Mouse (Mus musculus) embryonic stem cell, embryonic (primary cell): Measurements from ENCODE around the gene Aldh1l1.

ENCODE experiments used
- CTCF ChIA-PET, 4 experiments: fragments of 300-600 bp in 2 of 4; fragments of 350-600 bp in 2 of 4; sonication (Branson Sonifier 250); formaldehyde crosslinking; loops; one replicate each; lab custom pipeline; 2022; ENCODE audit warnings: inconsistent platforms in 2 of 4; lab: Charles Lee
- POLR2A ChIA-PET, 4 experiments: fragments of 300-600 bp in 2 of 4; fragments of 350-600 bp in 2 of 4; sonication (Branson Sonifier 250); formaldehyde crosslinking; loops; one replicate each; lab custom pipeline; 2022; ENCODE audit warnings: antibody characterized with exemption in 4 of 4, inconsistent platforms in 1 of 4; lab: Charles Lee

The Aldh1l1 gene

DNA sequence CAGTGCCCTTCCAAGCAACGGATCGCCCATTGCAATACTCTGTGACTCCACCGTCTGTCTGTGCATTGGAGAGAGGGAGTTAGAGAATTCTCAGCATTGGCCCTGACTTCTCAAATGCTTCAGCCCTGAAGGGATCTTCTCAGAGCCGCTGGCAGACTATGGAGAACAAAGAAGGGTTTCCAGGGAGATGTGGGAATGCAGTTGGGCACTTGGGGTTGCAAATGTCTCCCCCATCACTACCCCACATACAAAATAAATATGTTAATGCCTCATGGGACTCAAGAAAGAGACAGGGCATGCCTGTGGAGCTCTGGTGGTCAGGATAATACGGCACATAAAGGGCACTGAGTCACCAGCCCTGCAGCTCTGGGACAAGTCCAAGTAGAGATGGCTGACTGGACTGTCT, 55.1 kb downstream of the Aldh1l1 start:
- CTCF ChIA-PET = interaction anchor here in 1 of 4 experiments (0.9 kb wide), 1 partner anchor 34 kb away, joined by 3 read pairs; no protein-coding TSS in a partner anchor
- POLR2A ChIA-PET = interaction anchor here in 1 of 4 experiments (1.1 to 2.0 kb wide), 2 partner anchors 8 to 9 kb away, joined by 3 to 12 read pairs; no protein-coding TSS in a partner anchor

- POLR2A ChIA-PET = interaction anchor here in 2 of 4 experiments (0.6 to 2.0 kb wide), 5 partner anchors 9 to 137 kb away, joined by 3 to 9 read pairs (median 3); no protein-coding TSS in a partner anchor
- CTCF ChIA-PET = no interaction called here
Measured at GRCm38 (mm10) chr6:90544433-90544832, 58.2 kb downstream of the Aldh1l1 start.

DNA sequence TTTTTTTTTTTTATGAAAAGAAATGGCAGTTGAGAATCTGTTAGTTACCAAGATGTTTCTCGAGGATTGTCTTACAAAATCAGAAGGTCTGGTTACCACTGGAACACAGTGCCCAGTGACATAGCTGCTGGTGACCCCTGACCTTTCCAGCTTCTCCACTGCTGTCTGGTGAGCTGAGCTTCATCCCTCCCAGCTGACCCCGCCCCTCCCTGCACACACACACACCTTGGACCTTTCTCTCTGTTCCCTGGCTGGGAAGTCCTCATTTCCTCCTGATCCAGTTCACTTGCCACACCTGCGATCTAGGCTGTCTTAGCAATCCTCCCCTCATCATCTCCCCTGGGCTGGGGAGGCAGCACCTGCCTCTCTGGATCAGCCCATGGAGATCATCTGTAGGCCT, 60.0 kb downstream of the Aldh1l1 start:
- ChIA-PET CTCF (interaction anchor here in 3 of 4 experiments (0.6 to 2.6 kb wide), 6 partner anchors 8 to 124 kb away, joined by 3 to 8 read pairs (median 4); no protein-coding TSS in a partner anchor), POLR2A (interaction anchor here in 2 of 4 experiments (0.7 to 6.7 kb wide), 19 partner anchors 9 to 133 kb away, joined by 3 to 141 read pairs (median 4); partner anchors contain the start of gene Cfap100 (in 1 of the 2))

- ChIA-PET CTCF (interaction anchor here in 3 of 4 experiments (1.0 to 2.6 kb wide), 9 partner anchors 9 to 125 kb away, joined by 3 to 11 read pairs (median 5); no protein-coding TSS in a partner anchor), POLR2A (interaction anchor here in 2 of 4 experiments (0.6 to 6.7 kb wide), 28 partner anchors 8 to 143 kb away, joined by 3 to 141 read pairs (median 4); partner anchors contain the start of genes Aldh1l1 (in 1 of the 2) and Cfap100 (in 1 of the 2))
Measured at GRCm38 (mm10) chr6:90547041-90547440, 60.8 kb downstream of the Aldh1l1 start.

GRCm38 (mm10) chr6:90550161-90550912, 64.1 kb downstream of the Aldh1l1 start:
- CTCF ChIA-PET = interaction anchor here (0.6 to 2.6 kb wide), 27 partner anchors 12 to 223 kb away, joined by 3 to 17 read pairs (median 5); partner anchors contain the start of genes Cfap100 (in 1 of the 4) and Slc41a3 (in 1 of the 4)
- POLR2A ChIA-PET = interaction anchor here in 3 of 4 experiments (0.5 to 6.7 kb wide), 54 partner anchors 9 to 907 kb away, joined by 3 to 141 read pairs (median 4); partner anchors contain the start of genes Cfap100 (in 1 of the 3), Iqsec1 (in 1 of the 3), Slc41a3 (in 1 of the 3) and Zxdc (in 1 of the 3)

DNA sequence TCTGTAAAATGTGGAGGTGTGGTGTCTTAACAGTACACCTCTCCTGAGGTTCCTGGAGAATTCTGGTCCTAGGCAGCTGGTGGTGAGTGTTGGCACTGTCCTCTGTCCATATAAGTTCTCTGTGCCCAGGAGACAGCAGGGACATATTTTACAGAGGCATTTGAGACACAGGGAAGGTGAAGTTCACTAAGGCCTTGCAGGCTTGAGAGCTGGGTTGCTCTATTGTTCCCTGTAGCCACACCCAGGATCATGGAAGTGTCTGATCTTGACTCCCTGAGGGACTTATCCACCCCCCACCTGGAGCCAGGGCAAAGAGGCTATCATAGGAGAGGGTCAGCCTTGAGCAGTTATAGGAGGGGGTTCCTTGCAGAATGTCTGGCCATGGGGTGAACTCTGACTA, 65.0 kb downstream of the Aldh1l1 start:
- CTCF ChIA-PET = interaction anchor here (0.6 to 2.6 kb wide), 19 partner anchors 13 to 578 kb away, joined by 3 to 17 read pairs (median 5); partner anchors contain the start of genes Cfap100 (in 1 of the 4) and Slc41a3 (in 1 of the 4)
- POLR2A ChIA-PET = interaction anchor here in 3 of 4 experiments (0.6 to 6.7 kb wide), 36 partner anchors 10 to 908 kb away, joined by 3 to 141 read pairs (median 4); partner anchors contain the start of genes Cfap100 (in 1 of the 3), Iqsec1 (in 1 of the 3) and Slc41a3 (in 1 of the 3)

DNA sequence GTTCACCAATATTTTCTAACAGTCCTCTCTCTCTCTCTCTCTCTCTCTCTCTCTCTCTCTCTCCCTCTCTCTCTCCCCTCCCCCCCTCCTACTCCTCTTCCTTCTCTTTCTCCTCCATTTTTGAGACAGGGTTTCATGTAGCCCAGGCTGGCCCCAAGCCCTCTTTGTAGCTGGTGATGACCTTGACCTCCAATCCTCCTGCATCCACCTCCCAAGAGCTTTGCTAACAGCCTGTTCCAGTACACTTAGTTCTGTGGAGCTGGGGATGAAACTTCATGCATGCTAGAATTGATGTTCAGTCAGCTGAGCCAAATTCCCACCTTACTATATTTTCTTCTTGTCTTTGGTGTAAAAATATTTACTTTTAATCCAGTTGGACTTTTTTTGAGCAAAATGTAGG, 67.0 kb downstream of the Aldh1l1 start:
- POLR2A ChIA-PET = interaction anchor here in 2 of 4 experiments (0.7 to 1.2 kb wide), 5 partner anchors 8 to 118 kb away, joined by 3 to 5 read pairs (median 4); no protein-coding TSS in a partner anchor
- CTCF ChIA-PET = interaction anchor here in 2 of 4 experiments (0.6 to 1.4 kb wide), 3 partner anchors 22 to 131 kb away, joined by 3 to 4 read pairs (median 3); partner anchors contain the start of gene Slc41a3 (in 1 of the 2)

GRCm38 (mm10) chr6:90553682-90554081, 67.5 kb downstream of the Aldh1l1 start:
- ChIA-PET CTCF (interaction anchor here in 2 of 4 experiments (0.6 to 1.4 kb wide), 3 partner anchors 22 to 131 kb away, joined by 3 to 4 read pairs (median 3); partner anchors contain the start of gene Slc41a3 (in 1 of the 2)), POLR2A (interaction anchor here in 2 of 4 experiments (0.7 to 1.2 kb wide), 6 partner anchors 8 to 118 kb away, joined by 3 to 5 read pairs (median 4); no protein-coding TSS in a partner anchor)

GRCm38 (mm10) chr6:90556534-90557058, 70.4 kb downstream of the Aldh1l1 start:
- ChIA-PET CTCF (interaction anchor here in 2 of 4 experiments (1.1 to 1.6 kb wide), 4 partner anchors 19 to 128 kb away, joined by 3 to 5 read pairs (median 3); partner anchors contain the start of gene Cfap100 (in 1 of the 2)), POLR2A (interaction anchor here in 2 of 4 experiments (0.7 to 1.2 kb wide), 4 partner anchors 11 to 50 kb away, joined by 3 to 4 read pairs (median 3); no protein-coding TSS in a partner anchor)

DNA sequence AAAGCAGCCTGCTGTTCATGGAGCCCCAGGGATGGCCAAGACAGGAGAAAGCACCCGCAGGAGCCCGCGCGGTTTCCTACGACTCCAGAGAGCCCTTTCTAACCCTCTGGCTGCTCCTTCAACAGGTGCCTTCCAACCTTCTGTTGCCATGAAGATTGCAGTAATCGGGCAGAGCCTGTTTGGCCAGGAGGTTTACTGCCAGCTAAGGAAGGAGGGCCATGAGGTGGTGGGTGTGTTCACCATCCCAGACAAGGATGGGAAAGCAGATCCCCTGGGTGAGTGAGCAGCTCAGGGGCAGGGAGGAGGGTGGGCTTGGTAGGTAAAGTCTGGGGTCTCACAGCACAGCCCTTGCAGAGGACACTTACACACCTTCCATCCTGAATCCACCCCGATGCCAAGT, 70.8 kb downstream of the Aldh1l1 start:
- ChIA-PET CTCF (interaction anchor here in 2 of 4 experiments (1.2 to 1.6 kb wide), 2 partner anchors 18 to 50 kb away, joined by 3 to 5 read pairs; no protein-coding TSS in a partner anchor), POLR2A (interaction anchor here in 2 of 4 experiments (1.0 to 1.4 kb wide), 3 partner anchors 19 to 50 kb away, joined by 3 to 4 read pairs (median 3); no protein-coding TSS in a partner anchor)

DNA sequence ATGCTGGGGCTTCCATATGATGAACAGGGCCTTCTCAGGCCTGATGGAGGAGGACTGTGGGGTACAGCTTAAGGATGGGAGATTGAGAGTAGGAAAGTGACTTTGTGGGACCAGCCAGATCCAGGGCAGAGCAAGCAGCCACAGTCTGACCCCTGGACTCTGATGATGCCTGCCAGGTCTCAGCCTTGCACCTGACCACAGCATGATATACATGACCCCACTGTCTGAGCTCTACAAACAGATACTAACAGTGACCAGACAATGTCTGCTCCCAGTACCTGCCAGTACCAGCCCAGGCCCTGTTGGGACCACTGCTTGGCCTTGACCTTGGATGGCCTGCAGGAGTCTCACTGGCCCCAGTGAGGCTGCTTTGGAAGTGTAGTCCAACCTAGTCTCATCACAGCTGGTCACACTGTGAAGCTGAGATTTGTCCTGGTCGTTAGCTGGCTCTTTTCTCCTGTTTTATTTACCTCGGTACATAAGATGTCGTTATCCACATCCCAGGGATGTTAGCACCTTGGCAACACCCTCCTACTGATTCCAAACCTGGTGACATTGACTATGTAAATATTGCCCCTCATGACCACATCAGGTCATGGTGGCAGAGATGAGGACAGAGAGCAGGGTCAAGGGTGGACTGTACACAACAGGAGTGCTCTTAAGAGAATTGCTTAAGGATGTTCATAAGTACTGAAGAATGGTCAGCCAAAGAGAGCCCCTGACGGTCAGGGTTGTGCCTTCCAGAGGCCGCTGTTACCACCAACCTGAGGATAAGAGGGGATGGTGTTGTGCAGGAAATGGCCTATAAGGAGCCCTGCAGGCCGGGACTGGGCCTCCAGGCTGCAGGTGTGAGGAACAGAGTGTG, 71.8 kb downstream of the Aldh1l1 start:
- ChIA-PET POLR2A (interaction anchor here in 2 of 4 experiments (0.6 to 10.8 kb wide), 7 partner anchors 9 to 45 kb away, joined by 3 to 141 read pairs (median 3); no protein-coding TSS in a partner anchor), CTCF (interaction anchor here in 2 of 4 experiments (0.6 to 1.2 kb wide), 2 partner anchors 17 to 20 kb away, joined by 3 read pairs; no protein-coding TSS in a partner anchor)

DNA sequence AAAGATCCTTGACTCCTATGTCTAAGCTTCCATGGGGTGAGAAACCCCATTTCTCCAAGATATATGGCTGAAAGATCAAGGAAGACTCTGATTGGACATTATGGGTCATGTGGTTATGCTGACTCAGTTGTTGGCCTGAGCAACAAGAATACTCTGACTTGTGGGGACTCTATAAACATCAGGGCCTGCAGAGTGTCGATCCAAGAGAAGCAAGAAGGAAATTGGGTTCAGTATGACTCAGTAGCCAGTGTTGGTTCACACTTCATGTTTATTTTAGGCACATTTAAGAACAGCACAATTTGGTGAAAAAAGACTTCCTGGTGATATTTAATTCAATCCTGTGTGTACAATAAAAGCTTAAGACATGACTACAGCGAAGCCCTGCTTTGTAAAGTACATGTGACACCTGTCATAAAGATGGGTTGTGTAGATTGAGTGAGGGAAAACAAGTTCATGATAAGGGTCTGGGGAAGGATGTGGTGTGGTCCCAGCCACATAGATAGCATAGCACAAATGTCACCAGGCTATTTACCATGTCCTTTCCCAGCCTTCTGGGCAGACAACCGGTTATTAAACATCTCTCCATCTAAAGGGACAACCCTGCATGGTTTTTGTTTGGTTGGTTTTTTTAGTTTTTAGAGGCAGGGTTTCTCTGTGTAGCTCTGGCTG, 74.3 kb downstream of the Aldh1l1 start:
- CTCF ChIA-PET = interaction anchor here in 2 of 4 experiments (0.6 to 2.7 kb wide), 9 partner anchors 14 to 613 kb away, joined by 3 to 8 read pairs (median 4); partner anchors contain the start of genes Cfap100 (in 1 of the 2) and Slc41a3 (in 1 of the 2)
- POLR2A ChIA-PET = interaction anchor here in 3 of 4 experiments (0.6 to 10.8 kb wide), 30 partner anchors 7 to 428 kb away, joined by 3 to 141 read pairs (median 4); partner anchors contain the start of genes Cfap100 (in 1 of the 3), Iqsec1 (in 1 of the 3), Klf15 (in 1 of the 3) and Slc41a3 (in 1 of the 3)

DNA sequence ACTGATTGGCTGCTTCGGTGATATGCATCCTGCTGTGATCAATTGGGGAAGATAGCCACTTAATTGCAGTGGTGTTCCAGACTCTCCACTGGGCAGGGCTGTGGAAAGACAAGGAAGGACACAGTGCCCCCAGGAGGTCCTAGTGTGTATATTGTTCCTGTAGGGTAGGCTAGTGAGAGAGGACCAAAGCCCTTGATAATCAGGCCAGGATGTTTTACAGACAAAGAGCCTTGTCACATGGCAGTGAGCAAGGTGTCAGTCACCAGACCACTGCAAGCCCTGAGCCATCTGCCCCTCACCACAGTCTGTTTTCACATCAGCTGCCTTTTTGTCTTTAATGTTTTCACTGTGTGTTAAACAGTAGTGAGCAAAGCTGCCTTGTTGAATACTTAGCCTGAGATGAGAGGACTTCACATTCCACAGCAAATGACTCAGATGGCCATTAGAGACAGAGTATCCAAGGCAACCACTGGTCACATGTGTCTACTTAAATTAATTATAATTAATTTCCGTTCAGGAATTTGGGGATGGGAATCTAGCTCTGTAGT, 75.1 kb downstream of the Aldh1l1 start:
- CTCF ChIA-PET = interaction anchor here in 3 of 4 experiments (0.9 to 2.7 kb wide), 10 partner anchors 14 to 138 kb away, joined by 3 to 8 read pairs (median 4); partner anchors contain the start of genes Cfap100 (in 1 of the 3) and Slc41a3 (in 1 of the 3)
- POLR2A ChIA-PET = interaction anchor here in 3 of 4 experiments (0.7 to 10.8 kb wide), 45 partner anchors 8 to 917 kb away, joined by 3 to 141 read pairs (median 4); partner anchors contain the start of genes Cfap100 (in 1 of the 3), Iqsec1 (in 1 of the 3), Klf15 (in 1 of the 3) and Slc41a3 (in 1 of the 3)

DNA sequence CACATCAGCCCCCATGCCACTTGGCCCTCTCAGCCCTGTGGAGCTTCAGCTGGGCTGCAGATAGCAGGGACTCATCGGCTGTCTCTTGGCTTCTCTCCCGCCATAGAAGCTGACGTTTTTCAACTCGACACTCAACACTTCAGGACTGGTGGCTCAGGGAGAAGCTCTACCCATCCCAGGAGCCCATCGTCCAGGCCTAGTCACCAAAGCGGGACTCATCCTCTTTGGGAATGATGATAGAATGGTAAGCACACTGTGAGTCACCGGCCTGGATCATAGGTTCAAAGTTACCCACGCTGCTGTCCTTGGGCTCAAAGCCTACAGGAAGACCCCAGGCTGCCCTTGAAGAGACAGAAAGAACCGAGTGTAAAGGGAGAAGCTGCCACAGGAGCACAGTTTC, 78.0 kb downstream of the Aldh1l1 start:
- CTCF ChIA-PET = interaction anchor here in 3 of 4 experiments (0.7 to 1.9 kb wide), 6 partner anchors 11 to 113 kb away, joined by 3 to 7 read pairs (median 4); no protein-coding TSS in a partner anchor

More for the DNA sequence above, 78.0 kb downstream of the Aldh1l1 start:
- POLR2A ChIA-PET = interaction anchor here in 3 of 4 experiments (0.5 to 10.8 kb wide), 10 partner anchors 11 to 924 kb away, joined by 3 to 141 read pairs (median 3); no protein-coding TSS in a partner anchor
